Mouse (Mus musculus) cerebellum, adult 9-11 months (tissue): ENCODE measurements at regions not wholly inside any gene's neighbourhood (a gene's known extent, or its start where the extent isn't known, plus 50 kb on each side); places are given as distances from the start of the nearest gene placed in this dataset.

Experiments
- DNase-seq: peaks from one replicate; pipeline ENCODE4 v3.0.0; 2022

DNA sequence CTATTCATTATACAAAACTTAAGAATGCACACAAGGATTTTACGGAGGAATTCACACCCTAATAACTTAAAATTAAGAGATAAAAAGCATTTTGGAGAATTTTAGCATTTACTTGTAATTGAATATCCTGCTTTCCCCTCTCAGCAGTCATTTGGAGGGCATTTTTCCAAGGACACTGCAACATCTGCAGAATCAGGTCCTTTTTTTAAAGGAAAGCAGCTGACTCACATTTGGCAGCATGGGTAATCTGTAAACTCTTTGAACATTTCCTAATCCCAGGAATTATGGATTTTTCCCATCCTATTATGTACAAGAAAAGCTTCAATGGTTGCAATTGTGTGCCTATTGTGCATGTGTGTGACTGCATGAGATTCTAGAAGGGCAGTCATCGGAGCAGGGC is 112.0 kb downstream of the Gm19410 start:
- no peak for DNase-seq

DNA sequence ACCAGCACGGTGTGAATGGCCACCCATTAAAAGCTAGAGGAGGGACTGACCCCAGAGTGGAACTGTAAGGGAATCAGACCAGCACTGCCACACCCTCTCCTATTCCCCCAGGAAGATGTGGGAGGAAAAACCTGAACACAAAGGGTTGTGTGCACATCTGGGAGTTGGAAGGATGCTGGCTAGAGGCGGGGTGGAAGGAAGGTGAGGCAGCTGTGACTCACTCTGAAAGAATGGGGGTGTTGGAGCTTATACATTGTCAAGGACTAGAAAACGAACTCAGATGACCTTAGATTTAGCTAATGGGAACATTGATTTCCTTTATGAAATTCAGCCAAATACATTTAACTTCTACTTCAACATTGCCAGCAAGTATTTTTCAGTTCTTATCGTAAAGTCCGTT is 116.2 kb downstream of the Gm19410 start:
- no peak for DNase-seq

DNA sequence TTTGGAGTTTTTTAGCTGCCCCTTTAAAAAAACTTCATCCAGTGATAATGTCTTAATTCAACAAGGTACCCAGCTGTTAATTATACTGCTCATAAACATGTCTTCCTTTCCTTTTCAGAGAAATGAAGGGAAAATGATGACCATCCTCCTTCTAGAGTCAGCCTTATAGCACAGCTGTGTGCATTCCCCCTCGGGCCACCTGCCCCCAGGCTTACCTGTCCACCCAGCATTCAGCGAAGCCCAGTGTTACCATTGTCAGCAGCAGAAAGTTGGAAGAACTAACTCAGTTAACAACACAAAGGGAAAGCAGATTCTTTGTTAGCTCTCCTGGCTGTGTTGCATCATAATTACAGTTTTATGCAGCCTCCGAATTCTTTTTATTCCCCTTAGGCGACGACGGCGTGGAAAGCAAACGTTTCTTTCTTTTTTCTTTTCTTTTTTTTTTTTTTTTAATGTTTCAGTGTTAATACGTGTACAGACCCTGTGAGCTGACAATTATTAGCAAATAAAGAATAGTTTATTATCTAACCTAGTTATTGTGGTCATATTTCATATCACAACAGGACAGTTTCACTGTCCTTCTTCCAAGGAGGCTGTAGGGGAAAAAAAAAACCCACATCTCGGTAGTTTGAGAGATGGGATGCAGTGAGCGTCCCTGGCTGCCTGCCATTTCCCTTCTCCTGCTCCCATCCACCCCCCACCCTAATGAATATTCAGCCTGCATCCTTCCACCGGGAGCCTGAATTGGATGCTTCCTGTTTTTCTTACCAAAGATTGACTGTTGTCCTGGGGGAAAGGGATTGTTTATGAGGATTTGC is 117.3 kb downstream of the Gm19410 start:
- DNase-seq = no peak

DNA sequence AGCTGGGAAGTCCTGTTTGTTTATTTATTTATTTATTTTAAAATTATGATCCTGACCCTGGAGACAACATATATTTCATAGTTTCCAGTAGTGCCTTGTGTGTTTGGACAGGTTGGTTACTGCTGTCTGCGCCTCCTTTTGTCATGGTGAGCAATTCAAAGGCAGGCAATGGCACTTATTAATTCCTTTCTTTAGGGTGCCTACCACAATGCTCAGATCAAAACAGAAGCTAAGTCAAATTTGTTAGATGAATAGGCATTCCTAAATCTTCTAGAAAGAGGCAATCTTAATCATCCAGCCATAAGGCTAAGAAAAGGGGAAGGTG is 117.8 kb downstream of the Gm19410 start:
- DNase-seq = no peak

DNA sequence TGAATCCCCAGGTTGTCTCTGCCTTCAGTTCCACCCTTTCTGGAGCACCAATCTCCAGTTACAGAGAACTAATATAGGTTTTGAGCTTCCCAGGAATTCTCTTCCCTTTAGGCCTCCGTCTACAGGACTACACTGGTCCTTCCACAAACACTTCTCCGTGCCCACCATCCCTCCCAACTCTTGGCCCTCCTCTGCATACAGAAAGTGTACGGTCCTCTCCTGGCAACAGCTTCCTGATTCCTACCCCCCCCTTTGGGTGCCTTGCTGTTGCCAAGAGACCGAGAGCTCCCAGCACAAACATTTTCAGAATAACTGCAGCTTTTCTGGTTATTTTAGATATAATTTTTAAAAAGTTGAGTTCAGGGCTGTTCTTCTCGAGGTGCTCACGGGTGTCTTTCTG is 119.0 kb downstream of the Gm19410 start:
- no peak for DNase-seq

DNA sequence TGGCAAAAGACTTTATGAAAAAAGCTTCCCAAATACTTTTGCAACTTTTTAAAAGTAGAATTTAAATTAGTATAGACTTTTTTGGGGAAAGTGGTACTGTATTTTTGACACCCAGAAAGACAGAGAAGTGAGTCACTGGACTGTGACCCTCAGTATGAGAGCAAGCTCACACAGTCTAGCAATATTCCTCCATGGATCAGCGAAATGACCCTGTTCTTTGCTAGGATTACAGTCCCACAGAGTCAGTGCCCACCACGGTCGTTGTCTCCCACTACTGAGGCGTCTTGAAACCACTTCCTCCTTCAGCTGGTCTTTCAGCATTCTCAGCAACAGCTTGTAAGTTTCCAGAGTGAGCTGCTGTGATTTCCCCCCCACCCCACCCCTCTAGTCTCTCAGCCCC is 124.5 kb downstream of the Gm19410 start:
- DNase-seq = no peak

DNA sequence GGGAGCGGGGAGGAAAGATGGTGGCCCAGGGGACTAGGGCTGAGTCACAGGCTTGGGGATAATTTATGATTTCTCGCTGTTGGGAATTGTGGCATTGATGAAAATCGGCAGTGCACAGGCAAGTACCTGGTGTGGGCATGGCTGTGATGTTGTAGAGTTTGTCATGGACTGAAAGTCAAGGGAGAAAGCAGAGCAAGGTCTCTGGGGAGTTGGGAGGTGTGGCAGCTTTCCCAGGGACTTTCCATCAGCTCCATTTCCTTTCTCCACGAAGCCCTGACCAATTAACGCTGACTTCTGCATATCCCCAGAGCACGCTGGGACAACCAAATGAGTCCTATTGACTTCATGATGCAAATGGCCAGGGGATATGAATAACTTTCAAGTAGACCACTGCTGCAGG is 126.2 kb downstream of the Gm19410 start:
- no peak for DNase-seq

DNA sequence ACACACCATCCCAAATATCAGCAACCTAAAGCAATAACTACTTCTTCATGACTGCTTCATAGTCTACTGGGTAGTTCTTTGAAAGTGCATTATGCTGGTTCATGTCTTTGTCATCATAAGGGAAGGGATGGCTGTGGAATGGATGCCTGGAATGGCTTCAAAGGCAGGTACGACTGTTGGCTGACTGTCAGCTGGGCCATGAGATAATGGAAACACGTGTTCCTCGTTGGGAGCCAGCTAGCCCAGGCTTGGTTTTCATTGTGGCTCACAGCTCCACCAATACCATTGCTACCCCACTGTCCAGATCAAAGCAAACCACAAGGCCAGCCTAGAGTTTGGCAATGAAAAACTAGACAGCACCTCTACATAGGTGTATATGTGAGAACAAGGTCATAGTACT is 132.9 kb downstream of the Gm19410 start:
- DNase-seq = no peak

DNA sequence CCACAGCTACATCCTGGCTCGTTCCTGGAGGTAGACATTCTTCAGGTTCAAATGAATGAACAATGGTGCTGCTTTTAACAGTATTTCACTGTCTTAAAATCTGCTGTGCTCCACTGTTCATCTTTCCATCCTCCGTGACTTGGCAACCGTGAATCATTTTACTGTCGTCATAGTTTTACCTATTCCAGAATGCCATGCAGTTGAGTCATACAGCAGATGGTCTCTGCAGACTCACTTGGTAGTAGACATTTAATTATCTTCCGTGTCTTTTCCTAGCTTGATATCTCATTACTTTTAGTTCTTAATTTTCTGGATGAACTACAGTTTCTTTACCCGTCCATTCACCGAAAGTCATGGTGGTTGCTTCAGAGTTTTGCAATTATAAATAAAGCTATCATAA is 135.9 kb downstream of the Gm19410 start:
- DNase-seq = no peak

DNA sequence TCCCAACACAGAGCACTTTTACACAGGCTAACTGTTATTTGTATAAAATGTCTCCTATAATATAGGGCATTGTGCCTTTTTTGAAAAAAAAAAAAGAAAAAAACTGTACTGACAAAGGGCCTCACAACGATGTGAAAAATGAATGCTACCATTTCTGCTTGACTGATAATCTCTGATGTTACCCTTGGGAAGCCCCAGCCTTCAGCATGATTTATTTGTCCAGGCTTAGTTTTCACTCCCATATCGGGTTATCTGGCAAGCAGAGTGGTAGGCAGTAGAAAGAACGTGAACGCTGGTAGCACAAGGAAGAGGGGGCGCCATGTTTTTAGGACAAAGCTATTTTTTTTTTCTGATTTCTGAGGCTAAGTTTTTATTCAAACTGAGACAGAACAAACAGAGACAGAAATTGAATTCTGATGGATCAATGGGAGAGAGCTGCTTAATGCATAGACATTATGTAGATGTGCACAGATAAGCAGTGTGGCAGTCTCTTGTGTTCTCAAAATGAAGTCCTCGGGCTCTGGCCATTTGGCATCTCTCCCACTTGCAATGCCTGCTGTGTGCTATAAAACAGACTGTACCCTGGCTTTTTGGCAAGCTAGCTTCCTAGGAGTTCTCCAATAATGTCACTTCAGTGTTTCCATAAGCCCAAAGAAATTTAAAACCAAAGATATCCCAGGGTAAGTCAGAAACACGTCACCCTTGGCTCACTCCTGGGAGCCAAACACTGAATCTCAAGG is 139.3 kb downstream of the Gm19410 start:
- peak; percentile 87 for DNase-seq

DNA sequence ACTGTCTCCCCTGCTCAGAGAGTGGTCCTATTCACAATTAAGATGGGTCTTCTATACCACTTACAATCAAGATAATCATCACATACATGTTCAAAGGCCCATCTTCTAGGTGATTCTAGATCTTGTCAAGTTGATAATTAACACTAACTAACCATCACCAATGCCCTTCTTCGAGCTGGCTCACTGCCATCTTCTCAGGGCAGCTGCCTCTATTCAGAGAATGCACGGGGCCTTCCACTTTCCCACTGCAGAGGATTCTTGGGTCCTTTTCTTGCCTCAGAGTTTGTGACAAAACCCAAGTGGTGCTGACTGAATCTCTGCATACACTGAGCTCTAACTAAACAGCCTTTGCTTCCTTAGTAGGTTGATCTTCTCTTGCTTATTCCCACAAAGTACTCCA is 142.4 kb downstream of the Gm19410 start:
- DNase-seq = no peak

DNA sequence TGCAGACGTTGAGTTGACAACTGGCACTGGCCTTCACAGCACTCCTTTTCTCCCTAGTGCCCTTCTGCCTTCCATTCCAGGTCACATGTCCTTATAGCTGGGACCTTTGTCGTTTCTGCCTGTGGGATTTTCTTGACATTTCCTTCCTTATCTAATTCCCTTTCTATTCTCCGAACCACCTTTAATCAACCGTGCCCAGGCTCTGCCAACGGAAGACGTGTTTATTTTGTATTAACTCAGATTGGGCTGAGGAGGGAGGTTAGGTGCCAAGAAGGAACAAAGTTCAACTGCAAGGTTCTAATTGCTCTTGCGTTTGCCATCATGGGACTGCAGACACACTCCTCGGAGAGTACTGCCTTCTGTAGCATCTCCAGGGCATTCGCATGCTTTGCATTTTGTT is 146.7 kb downstream of the Gm19410 start:
- DNase-seq = no peak

DNA sequence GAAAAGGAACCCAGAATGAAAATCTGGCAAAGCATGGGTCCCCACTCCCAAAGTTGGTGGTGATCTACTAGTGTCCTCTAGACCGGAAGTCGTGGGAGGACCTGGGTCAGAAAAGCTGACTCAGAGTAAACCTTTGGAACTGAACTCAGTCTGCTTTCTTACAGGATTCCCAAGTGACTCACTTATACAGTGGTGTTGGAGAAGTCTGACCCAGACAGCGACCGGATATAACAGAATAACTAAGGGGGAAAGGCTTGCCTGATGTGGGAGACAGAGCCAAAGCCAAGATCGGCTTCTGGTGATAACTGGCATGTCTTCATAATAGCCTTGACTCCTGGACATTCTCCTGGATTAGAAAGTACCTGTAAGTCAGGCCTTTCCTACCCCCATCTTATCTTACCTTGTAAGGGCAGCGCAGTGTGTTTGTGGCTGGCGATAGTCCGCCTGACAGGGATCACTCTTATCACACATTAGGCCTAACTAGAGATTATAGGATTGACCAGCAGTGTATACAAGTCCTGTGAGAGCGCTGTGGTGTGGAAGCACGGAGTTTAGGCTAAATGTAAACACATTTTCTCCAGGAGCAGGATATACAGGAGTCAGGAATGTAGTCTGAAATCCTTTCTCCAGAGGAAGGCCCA is 150.4 kb downstream of the Gm19410 start:
- no peak for DNase-seq

DNA sequence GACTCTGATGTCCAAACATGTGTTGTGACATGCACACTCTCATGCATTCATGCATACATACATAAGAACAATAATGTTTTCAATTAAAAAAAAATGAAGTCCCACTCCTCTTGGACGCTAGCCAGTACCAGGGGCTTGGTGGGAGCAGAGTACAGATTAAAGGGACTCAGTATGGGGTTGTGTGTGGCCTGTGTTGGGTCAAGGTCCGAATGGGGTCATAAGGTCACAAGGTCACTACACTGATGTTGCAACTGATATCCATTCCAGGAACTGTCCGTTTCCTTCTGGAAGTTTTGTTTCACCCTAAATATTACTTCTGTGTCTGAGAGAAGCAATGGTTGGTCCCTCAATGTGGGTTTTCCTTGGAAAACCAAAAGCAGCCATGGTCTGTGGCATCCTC is 152.0 kb downstream of the Gm19410 start:
- no peak for DNase-seq

DNA sequence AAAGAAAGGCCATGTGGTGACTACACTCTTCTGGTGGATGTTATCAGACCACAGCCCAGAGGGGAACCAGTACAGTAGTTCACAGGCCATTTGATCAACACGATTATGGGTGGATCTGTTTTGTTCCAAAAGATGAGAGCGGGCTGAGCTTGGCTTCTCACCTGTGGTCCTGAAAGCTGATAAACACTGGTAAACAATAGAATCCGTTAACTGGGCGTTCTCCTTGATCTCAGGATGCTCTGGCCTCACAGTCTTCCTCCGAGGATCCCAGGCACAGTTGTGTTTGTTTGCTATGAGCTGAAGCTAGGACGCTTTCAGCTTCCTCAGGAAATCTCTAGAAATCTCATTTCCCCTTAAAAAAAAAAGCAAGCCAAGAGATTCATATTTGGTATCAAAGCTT is 153.9 kb downstream of the Gm19410 start:
- no peak for DNase-seq

DNA sequence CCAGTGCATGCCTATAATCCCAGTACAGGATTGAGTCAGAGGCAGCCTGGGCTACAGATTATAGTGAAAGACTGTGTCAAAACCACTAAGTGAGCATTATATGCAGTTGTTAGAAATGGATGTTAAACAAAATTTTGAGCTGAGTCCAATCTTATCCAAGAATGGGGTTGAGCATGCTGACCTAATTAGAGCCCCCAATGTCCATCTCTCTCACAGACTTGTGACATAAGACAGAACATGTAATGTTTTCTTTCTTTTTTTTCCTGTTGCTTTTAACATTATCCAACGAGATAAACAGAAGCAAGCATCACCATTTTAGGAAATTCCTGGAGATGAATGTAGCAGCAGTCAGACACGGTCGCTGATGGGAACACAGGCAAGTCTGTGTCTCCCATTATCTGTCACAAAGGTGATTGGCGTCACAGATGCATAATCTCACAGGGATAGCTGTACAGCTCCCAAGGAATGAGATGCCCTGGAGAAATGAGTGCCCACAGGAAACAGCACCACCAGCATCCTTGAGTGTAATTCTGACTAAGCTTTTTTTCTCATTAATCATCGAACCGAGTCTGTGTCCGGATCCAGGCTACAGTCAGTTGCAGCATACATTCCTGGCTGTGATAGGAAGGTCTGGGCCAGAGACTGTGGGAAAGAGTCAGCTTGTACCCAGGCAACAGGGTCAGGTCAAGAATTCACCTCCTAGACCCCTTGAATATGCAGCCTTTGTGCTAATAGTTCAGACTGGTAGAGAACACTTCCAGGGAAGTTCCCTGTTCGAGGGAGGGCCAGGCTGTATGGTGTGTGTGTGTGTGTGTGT is 154.5 kb downstream of the Gm19410 start:
- no peak for DNase-seq

DNA sequence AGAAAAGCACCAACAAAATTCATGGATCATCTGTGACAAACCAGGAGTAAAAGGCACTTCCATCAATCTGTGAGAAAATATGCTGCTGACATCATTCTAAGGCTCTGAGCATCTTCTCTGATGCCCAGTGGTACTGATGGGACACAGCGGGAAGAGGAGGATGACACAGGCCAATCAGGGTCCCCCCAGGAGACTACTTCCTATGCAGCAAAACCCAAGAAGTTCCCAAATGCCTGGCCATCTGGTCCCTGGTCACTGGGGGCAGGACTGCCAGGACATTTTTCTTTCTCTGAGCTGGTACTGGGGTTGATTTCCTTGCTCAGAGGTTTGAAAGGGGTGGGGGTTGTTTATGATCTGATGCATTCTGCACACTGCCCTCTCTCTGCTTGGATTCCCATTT is 158.4 kb downstream of the Gm19410 start:
- peak; percentile 96 for DNase-seq

DNA sequence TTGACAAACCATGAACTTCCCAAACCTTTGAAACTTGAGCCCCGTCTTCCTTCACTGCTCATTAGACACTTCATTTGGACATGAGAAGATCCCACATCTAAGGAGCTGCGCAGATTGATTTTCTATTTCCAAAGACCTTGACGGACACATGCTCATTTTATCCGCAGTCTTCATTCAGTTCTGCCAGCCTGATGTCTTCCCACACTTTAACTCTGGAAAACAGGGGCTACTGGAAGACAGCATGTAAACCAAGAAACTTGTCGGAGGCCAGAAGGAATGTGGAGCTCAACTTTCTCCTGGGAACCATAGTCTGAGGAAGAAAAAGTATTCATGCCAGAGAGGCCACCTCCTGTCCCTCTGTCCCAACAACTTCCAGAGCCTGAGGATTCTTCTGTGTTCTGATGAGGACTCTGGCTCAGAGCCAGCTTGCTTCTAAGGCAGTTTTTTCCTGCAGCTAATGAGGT is 161.8 kb downstream of the Gm19410 start:
- no peak for DNase-seq

DNA sequence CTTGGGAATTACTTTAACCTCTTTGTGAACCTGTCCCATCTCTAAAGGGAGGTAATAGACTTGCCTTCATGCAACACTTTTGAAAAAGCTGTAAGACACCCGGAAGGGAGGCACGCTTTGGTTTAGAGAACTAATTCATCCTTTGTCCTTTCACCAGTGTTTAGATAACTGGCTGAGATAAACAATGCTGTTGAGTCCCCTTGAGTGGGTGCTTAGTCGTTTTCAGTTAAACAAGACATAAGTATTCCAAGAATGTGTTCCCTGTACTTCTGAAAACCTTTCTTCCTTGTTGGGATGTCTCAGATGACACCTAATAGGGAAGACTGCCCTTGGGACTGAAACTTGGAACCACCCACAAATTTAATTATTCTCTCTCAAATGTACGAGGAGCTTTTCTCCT is 164.7 kb downstream of the Gm19410 start:
- no peak for DNase-seq

DNA sequence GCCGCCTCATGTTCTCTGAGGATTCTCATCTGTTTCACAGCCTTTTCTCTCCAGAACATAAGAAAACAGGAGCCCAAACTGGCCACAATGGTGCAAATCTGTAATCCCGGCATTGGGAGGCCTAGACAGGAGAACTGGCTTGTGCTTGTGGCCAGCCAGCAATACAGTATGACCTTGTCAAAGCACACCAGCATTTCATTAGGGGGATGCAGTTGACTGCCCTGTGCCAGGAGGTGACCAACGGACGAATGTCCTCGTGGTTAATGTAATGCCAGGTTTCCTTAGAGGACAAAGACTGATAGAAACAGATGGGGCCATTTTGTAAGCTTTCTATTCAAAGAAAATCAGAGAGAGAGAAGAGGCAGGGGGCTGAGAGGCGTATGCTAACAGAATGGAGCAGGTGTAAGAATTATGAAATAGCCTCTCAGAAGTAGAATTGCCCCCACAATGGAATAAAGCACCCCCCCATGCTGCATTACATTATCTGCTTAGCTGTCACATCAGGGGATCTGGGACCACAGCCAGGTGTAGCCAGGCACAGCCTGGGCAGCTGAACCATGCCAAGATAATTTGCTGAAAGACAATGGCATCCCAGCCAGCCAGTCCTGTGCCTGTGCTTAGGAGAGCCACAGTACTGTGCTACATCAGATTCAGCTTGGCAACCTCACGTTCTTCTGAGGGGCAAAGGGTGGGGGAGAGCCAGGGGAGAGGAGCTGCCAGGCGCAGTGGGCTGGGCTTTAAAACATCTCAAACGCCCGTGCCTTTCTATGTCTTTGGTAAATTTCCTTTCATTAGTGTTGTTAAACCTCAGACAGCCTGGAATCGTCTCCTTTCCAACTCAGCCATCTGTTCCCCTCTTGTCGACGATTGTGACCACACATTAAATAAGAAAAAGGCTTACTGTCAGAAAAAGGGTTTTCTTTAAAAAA is 167.9 kb downstream of the Gm19410 start:
- peak; percentile 98 for DNase-seq

DNA sequence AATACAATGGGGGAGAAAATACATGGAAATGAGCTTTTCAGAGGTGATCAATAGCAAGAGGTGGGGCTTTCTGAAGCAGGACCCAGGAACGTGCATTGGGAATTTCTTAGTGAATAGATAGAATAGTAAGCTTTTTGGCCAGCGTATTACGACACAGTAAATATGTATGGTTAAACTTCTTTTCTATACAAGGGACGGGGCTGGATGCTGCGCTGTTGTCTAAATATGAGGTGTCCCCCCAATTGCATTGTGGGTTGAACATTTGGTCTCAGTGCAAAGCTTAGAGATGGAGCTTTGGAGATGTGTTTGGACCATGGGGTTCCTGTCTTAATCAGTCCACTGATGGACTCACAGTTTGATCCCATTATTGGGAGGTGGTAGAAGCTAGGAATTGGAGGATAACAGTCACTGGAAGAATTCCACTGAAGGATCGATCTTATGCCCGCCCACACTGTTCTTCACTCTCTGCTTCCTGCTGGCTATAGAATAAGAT is 168.6 kb downstream of the Gm19410 start:
- no peak for DNase-seq

DNA sequence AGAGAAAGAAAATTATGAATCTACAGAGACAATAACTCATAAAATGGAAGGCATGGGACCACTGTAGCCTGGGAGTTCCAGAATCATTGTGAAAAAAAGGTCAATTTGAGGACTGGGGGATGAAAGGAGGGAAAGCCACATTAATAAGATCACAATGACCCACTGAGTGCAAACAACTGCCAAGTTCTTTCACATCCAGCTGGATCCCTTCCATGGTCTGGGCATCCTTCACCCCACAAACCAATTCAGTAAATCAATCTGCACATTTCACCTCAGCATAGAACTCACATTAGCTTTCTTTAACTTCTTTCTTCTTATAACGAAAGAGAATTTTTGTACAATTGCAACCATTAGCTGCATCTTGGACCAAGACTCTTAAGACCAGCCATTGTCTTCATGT is 169.4 kb downstream of the Gm19410 start:
- DNase-seq = peak; percentile 71
